Mouse (Mus musculus) lung, postnatal 4 days (tissue): ENCODE data around the gene Atm.

ENCODE experiments used
- DNase-seq, 2 experiments: peaks; one replicate each; pipeline ENCODE4 v3.0.0; 2021

Atm gene

GRCm38 (mm10) chr9:53408548-53408947 lies 128.0 kb downstream of the Atm start:
- DNase-seq: no peak

- peak; percentile 76 to 83 for DNase-seq
These were observed 131.5 kb downstream of the Atm start for GRCm38 (mm10) chr9:53404753-53405722.

- no peak for DNase-seq
These were observed 132.3 kb downstream of the Atm start for GRCm38 (mm10) chr9:53404050-53404752.

- no peak for DNase-seq
These were observed 133.5 kb downstream of the Atm start for GRCm38 (mm10) chr9:53402991-53403390.

- peak; percentile 64 to 74 for DNase-seq
These were observed 134.2 kb downstream of the Atm start, which contains the start of gene 4930550C14Rik for GRCm38 (mm10) chr9:53402291-53402711. Gene 4930550C14Rik, plus strand, starts transcription at chr9:53402325.

- DNase-seq: no peak
These were observed 135.4 kb downstream of the Atm start for GRCm38 (mm10) chr9:53401146-53401545.

GRCm38 (mm10) chr9:53400696-53401095 lies 135.8 kb downstream of the Atm start:
- no peak for DNase-seq

GRCm38 (mm10) chr9:53399537-53399936 lies 137.0 kb downstream of the Atm start:
- no peak for DNase-seq

GRCm38 (mm10) chr9:53398388-53398700 lies 138.2 kb downstream of the Atm start:
- DNase-seq: peak in 1 of 2 experiments; percentile 63

GRCm38 (mm10) chr9:53397685-53398387 lies 138.7 kb downstream of the Atm start:
- no peak for DNase-seq

GRCm38 (mm10) chr9:53390136-53390535 lies 146.4 kb downstream of the Atm start:
- DNase-seq: no peak
